Mouse (Mus musculus) MEL (cell line): ENCODE data around the gene Dglucy. TPM values are rescaled to one million over a fixed set of nuclear protein-coding genes. Genes with fewer than 3 reads are reported as not detected.

Experiments used
- DNase-seq: peaks from one replicate; pipeline ENCODE4 v3.0.0; 2011; ENCODE audit warnings: low read depth, low spot score
- H3K27ac ChIP-seq: 2 replicates; pipeline ENCODE4 v1.5.1; 2012; ENCODE audit warnings: low read depth, mild to moderate bottlenecking, control low read depth, low read length, moderate library complexity; ENCODE audit not compliant: control insufficient read depth
- H3K27me3 ChIP-seq, 2 experiments: fragments of 150-350 bp in 1 of 2; sonication (generic) in 1 of 2; 2 replicates each; pipeline ENCODE4 v1.6.1; 2012; ENCODE audit warnings: low read length in 2 of 2, mild to moderate bottlenecking in 2 of 2, improper control_type of control experiment in 1 of 2, moderate library complexity in 1 of 2; ENCODE audit not compliant: insufficient read depth in 2 of 2, control insufficient read depth in 1 of 2
- H3K36me3 ChIP-seq, 2 experiments: 2 replicates each; pipeline ENCODE4 v1.6.1; 2012 to 2014; ENCODE audit warnings: low read length in 2 of 2, improper control_type of control experiment in 1 of 2, inconsistent platforms in 1 of 2, mild to moderate bottlenecking in 1 of 2; ENCODE audit not compliant: insufficient read depth in 2 of 2, control insufficient read depth in 1 of 2
- H3K4me1 ChIP-seq, 2 experiments: fragments of 150-350 bp in 1 of 2; sonication (generic) in 1 of 2; 2 replicates each; pipeline ENCODE4 v1.6.1; 2012; ENCODE audit warnings: low read length in 2 of 2, improper control_type of control experiment in 1 of 2, mild to moderate bottlenecking in 1 of 2; ENCODE audit not compliant: insufficient read depth in 2 of 2, control insufficient read depth in 1 of 2
- H3K4me3 ChIP-seq, 2 experiments: fragments of 150-350 bp in 1 of 2; sonication (generic) in 1 of 2; 2 replicates each; pipeline ENCODE4 v1.5.1; 2012; ENCODE audit warnings: low read depth in 2 of 2, low read length in 2 of 2, mild to moderate bottlenecking in 2 of 2, moderate library complexity in 2 of 2, control low read depth in 1 of 2, improper control_type of control experiment in 1 of 2; ENCODE audit not compliant: control insufficient read depth in 1 of 2, insufficient read depth in 1 of 2
- H3K79me2 ChIP-seq: 2 replicates; pipeline ENCODE4 v1.6.1; 2012; ENCODE audit warnings: mild to moderate bottlenecking, low read length, moderate library complexity; ENCODE audit not compliant: control insufficient read depth, poor library complexity, insufficient read depth
- H3K9ac ChIP-seq: 2 replicates; pipeline ENCODE4 v1.6.1; 2012; ENCODE audit warnings: low read depth, mild to moderate bottlenecking, control low read depth, low read length, moderate library complexity; ENCODE audit not compliant: control insufficient read depth, poor library complexity, severe bottlenecking
- H3K9me3 ChIP-seq: fragments of 150-350 bp; sonication (generic); replicated peaks from 2 replicates; pipeline ENCODE4 v1.6.1; 2012; ENCODE audit warnings: mild to moderate bottlenecking, low read length, improper control_type of control experiment, moderate library complexity; ENCODE audit not compliant: insufficient read depth
- CHD2 ChIP-seq: IDR thresholded peaks from 2 replicates; pipeline ENCODE4 v1.6.1; 2011; ENCODE audit warnings: low read length, improper control_type of control experiment
- ETS1 ChIP-seq: IDR thresholded peaks from 2 replicates; pipeline ENCODE4 v1.6.1; 2012; ENCODE audit warnings: low read depth, mild to moderate bottlenecking, inconsistent platforms, low read length, improper control_type of control experiment, moderate library complexity
- GATA1 ChIP-seq: IDR thresholded peaks from 2 replicates; pipeline ENCODE4 v1.6.1; 2011; ENCODE audit warnings: low read depth, low read length, improper control_type of control experiment
- JUND ChIP-seq: IDR thresholded peaks from 2 replicates; pipeline ENCODE4 v1.6.1; 2011; ENCODE audit warnings: low read depth, mild to moderate bottlenecking, improper control_type of control experiment, low read length
- KAT2A ChIP-seq: conservative IDR thresholded peaks from 2 replicates; pipeline ENCODE4 v1.6.1; 2012; ENCODE audit warnings: low read depth, low read length, improper control_type of control experiment, inconsistent platforms
- MYB ChIP-seq: IDR thresholded peaks from 2 replicates; pipeline ENCODE4 v1.6.1; 2011; ENCODE audit warnings: mild to moderate bottlenecking, low read depth, low read length, improper control_type of control experiment
- MYC ChIP-seq: IDR thresholded peaks from 2 replicates; pipeline ENCODE4 v1.6.1; 2011; ENCODE audit warnings: low read depth, mild to moderate bottlenecking, low read length, improper control_type of control experiment, moderate library complexity
- NELFE ChIP-seq: IDR thresholded peaks from 2 replicates; pipeline ENCODE4 v1.6.1; 2011; ENCODE audit warnings: low read depth, low read length, improper control_type of control experiment
- POLR2A ChIP-seq, 2 experiments: IDR thresholded peaks; 2 replicates each; pipeline ENCODE4 v1.6.1; 2011 to 2012; ENCODE audit warnings: low read length in 2 of 2, mild to moderate bottlenecking in 2 of 2, control low read depth in 1 of 2, improper control_type of control experiment in 1 of 2, low read depth in 1 of 2, moderate library complexity in 1 of 2; ENCODE audit not compliant: control insufficient read depth in 1 of 2, insufficient read depth in 1 of 2, poor library complexity in 1 of 2
- POLR2AphosphoS5 ChIP-seq: IDR thresholded peaks from 2 replicates; pipeline ENCODE4 v1.6.1; 2012; ENCODE audit warnings: low read depth, borderline replicate concordance, mild to moderate bottlenecking, inconsistent platforms, low read length, moderate library complexity, mixed read lengths
- SIN3A ChIP-seq: IDR thresholded peaks from 2 replicates; pipeline ENCODE4 v1.6.1; 2012; ENCODE audit warnings: low read length, improper control_type of control experiment, inconsistent platforms
- SMC3 ChIP-seq: IDR thresholded peaks from 2 replicates; pipeline ENCODE4 v1.6.1; 2011; ENCODE audit warnings: low read depth, low read length, improper control_type of control experiment
- TBP ChIP-seq: IDR thresholded peaks from 2 replicates; pipeline ENCODE4 v1.8.0; 2011; ENCODE audit warnings: low read depth, low read length, improper control_type of control experiment
- UBTF ChIP-seq: IDR thresholded peaks from 2 replicates; pipeline ENCODE4 v1.6.1; 2012; ENCODE audit warnings: low read depth, mild to moderate bottlenecking, inconsistent platforms, low read length, improper control_type of control experiment, moderate library complexity, borderline replicate concordance; ENCODE audit not compliant: insufficient read depth
- ZC3H11A ChIP-seq: IDR thresholded peaks from 2 replicates; pipeline ENCODE4 v1.6.1; 2012; ENCODE audit warnings: low read depth, mild to moderate bottlenecking, inconsistent platforms, low read length, improper control_type of control experiment
- ZNF384 ChIP-seq: IDR thresholded peaks from 2 replicates; pipeline ENCODE4 v1.6.1; 2012; ENCODE audit warnings: low read depth, mild to moderate bottlenecking, inconsistent platforms, low read length, improper control_type of control experiment
- polyA plus RNA-seq, 2 experiments: library from polyadenylated mRNA; stranded (reverse) in 1 of 2; unstranded in 1 of 2; fragments of >175 nt in 1 of 2; fragments of >200 nt in 1 of 2; gene quantifications; 2 replicates each; pipeline versions ENCODE4 v1.2.1 to v1.2.4; 2012; ENCODE audit warnings: low replicate concordance in 2 of 2, low read depth in 1 of 2; ENCODE audit not compliant: insufficient read length in 2 of 2, insufficient read depth in 1 of 2, missing spikeins in 1 of 2
- total RNA-seq: library from RNA; depleted of rRNA; stranded (reverse); fragments of 300-350 nt; gene quantifications from 2 replicates; pipeline ENCODE4 v1.2.3, GENCODE M21; 2012

The Dglucy gene
- total and polyA plus RNA-seq, 3 experiments, result 0.03 TPM; not detected in 2

DNA sequence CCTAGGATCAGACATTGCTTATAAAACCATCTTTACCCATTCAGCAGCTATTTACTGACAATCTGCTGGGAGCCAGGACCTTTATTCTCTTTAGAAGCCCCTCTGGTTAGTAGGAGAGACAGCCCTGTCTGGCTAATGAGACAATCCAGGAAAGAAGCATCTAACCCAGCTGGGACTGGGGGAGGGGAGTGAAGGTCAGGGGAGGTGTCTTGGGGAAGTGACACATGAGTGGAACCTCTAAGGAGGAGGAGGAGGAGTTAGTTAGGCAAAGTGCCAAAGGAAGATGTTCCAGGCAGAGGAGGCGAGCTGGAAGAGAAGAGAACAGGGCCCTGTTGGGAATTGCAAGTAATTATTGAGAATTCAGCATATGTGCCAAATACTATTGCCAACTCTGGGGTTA lies 25.1 kb upstream of the Dglucy start:
- DNase-seq, result peak; percentile 23
- TF ChIP-seq POLR2A (IDR thresholded peaks at IDR 0.05; ENCODE audit: control insufficient read depth in 1 of 2, insufficient read depth in 1 of 2, low read depth in 1 of 2, low read length in 2 of 2, poor library complexity in 1 of 2) (no peak), UBTF (no peak), JUND (no peak), ZNF384 (no peak), KAT2A (no peak)
- Histone ChIP-seq H3K9me3 (no peaks in the 10 kb centered on the region), H3K79me2 (no peaks in the 10 kb centered on the region), H3K4me3 (no peak overlapping the region), H3K27me3 (peaks cover 0 to 2% of the 10 kb centered on the region in 2 experiments; a peak in 1 of 4 replicates), H3K27ac (no peak overlapping the region), H3K4me1 (no peaks in the 10 kb centered on the region), H3K9ac (no peak overlapping the region), H3K36me3 (no peaks in the 10 kb centered on the region)

GRCm38 (mm10) chr12:100757427-100757826 lies 21.4 kb upstream of the Dglucy start:
- Histone ChIP-seq H3K4me1 (no peaks in the 10 kb centered on the region), H3K36me3 (no peaks in the 10 kb centered on the region), H3K27ac (no peak overlapping the region), H3K79me2 (no peaks in the 10 kb centered on the region), H3K27me3 (no peaks in the 10 kb centered on the region), H3K9me3 (no peaks in the 10 kb centered on the region), H3K4me3 (no peak overlapping the region), H3K9ac (no peak overlapping the region)
- DNase-seq, result no peak
- no peak for TF ChIP-seq ETS1
- TF ChIP-seq ZC3H11A, result no peak
- no peak for TF ChIP-seq SIN3A

- DNase-seq, result no peak
- H3K36me3 ChIP-seq, result peaks cover 0 to 4% of the 10 kb centered on the region in 2 experiments; a peak in 2 of 4 replicates
- no peak overlapping the region for H3K9ac ChIP-seq
- TF ChIP-seq SMC3, result no peak
- no peak for TF ChIP-seq MYC
- no peak for TF ChIP-seq TBP
- no peak for TF ChIP-seq CHD2
- no peak for TF ChIP-seq NELFE
- no peak for TF ChIP-seq JUND
- TF ChIP-seq POLR2AphosphoS5, result no peak
- TF ChIP-seq POLR2A (IDR thresholded peaks at IDR 0.05; ENCODE audit: control insufficient read depth in 1 of 2, insufficient read depth in 1 of 2, low read depth in 1 of 2, low read length in 2 of 2, poor library complexity in 1 of 2), result no peak
- no peak for TF ChIP-seq MYB
- TF ChIP-seq GATA1, result no peak
- TF ChIP-seq, all 39 proteins: peak for 0
- 0 out of 4 replicates have a peak, but pooled peaks cover 2 to 11% of the 10 kb centered on the region in 2 experiments for H3K4me1 ChIP-seq
- H3K9me3 ChIP-seq, result no peaks in the 10 kb centered on the region
- no peak overlapping the region for H3K4me3 ChIP-seq
- H3K27me3 ChIP-seq, result no peaks in the 10 kb centered on the region
- no peaks in the 10 kb centered on the region for H3K79me2 ChIP-seq
- H3K27ac ChIP-seq, result no peak overlapping the region
Measured at GRCm38 (mm10) chr12:100762663-100763425, 16.0 kb upstream of the Dglucy start.
